Mouse (Mus musculus): ENCODE measurements around the gene Bpifb5. TPM values are rescaled to one million over a fixed set of nuclear protein-coding genes. Genes with fewer than 3 reads are reported as not detected.

The Bpifb5 gene
- not detected for polyA plus RNA-seq (2017; shearing (Covaris generic))

GRCm38 (mm10) chr2:154223265-154223916, at the start of gene Bpifb5:
Bpifb5 (plus strand) TSS chr2:154223742.

GRCm38 (mm10) chr2:154190546-154191258, 32.8 kb upstream of the Bpifb5 start, which contains the start of gene Bpifb1:
Bpifb1 (plus strand) TSS chr2:154190818.

GRCm38 (mm10) chr2:154257554-154257953, 34.0 kb downstream of the Bpifb5 start, which contains the start of gene Bpifb9a:
Bpifb9a (plus strand) TSS chr2:154257854.

Other genes starting within 250 kb of the Bpifb5 start
- gene Bpifa6, start 248.8 kb upstream of the Bpifb5 start, polyA plus RNA-seq (2017; shearing (Covaris generic)): not detected
- 0.45 TPM for gene Bpifa2, start 215.5 kb upstream of the Bpifb5 start, polyA plus RNA-seq (2017; shearing (Covaris generic))
- gene Bpifa3, start 93.4 kb upstream of the Bpifb5 start, polyA plus RNA-seq (2017; shearing (Covaris generic)): not detected
- gene Bpifa1, start 80.9 kb upstream of the Bpifb5 start, polyA plus RNA-seq (2017; shearing (Covaris generic)): not detected
- not detected for gene Bpifa5, start 61.1 kb upstream of the Bpifb5 start, polyA plus RNA-seq (2017; shearing (Covaris generic))
- gene Bpifb1, start 32.9 kb upstream of the Bpifb5 start, polyA plus RNA-seq (2017; shearing (Covaris generic)): not detected
- not detected for gene Bpifb9a, start 34.1 kb downstream of the Bpifb5 start, polyA plus RNA-seq (2017; shearing (Covaris generic))
- gene Bpifb9b, start 83.5 kb downstream of the Bpifb5 start, polyA plus RNA-seq (2017; shearing (Covaris generic)): not detected
- 17.7 TPM for gene Cdk5rap1, start 149.3 kb downstream of the Bpifb5 start, polyA plus RNA-seq (2017; shearing (Covaris generic))
- gene Snta1, start 184.4 kb downstream of the Bpifb5 start, polyA plus RNA-seq (2017; shearing (Covaris generic)): not detected
- gene Cbfa2t2, start 212.7 kb downstream of the Bpifb5 start, polyA plus RNA-seq (2017; shearing (Covaris generic)): 11.5 TPM